Mouse (Mus musculus) brain, embryonic 14.5 days (tissue): ENCODE results near the gene Kif1c. TPM values are rescaled to one million over a fixed set of nuclear protein-coding genes. Genes with fewer than 3 reads are reported as not detected.
"Not testable (repeated sequence)": the region's sequence is repeated elsewhere in the genome, so short reads cannot be mapped to it uniquely, and the experiment has no call there.

Source experiments
- DNase-seq: peaks from one replicate; pipeline ENCODE4 v3.0.0-alpha.2; 2011; ENCODE audit warnings: low read depth
- CTCF ChIP-seq: fragments of 200-500 bp; IDR thresholded peaks from 2 replicates; pipeline ENCODE4 v1.5.1; 2012; ENCODE audit warnings: inconsistent platforms, mild to moderate bottlenecking, moderate library complexity, borderline replicate concordance; ENCODE audit not compliant: insufficient read depth, insufficient read length; ENCODE audit errors: extremely low read depth
- POLR2A ChIP-seq: fragments of 200-500 bp; IDR thresholded peaks from 2 replicates; pipeline ENCODE4 v1.6.1; 2012; ENCODE audit warnings: mild to moderate bottlenecking, inconsistent platforms, borderline replicate concordance; ENCODE audit not compliant: poor library complexity, insufficient read depth, insufficient read length, severe bottlenecking; ENCODE audit errors: extremely low read depth
- polyA plus RNA-seq: library from polyadenylated mRNA; depleted of rRNA; stranded (reverse); fragments of >200 nt; gene quantifications from 2 replicates; pipeline ENCODE4 v1.2.3, GENCODE M21; 2012

Gene Kif1c
- polyA plus RNA-seq, 1 experiment = 23.0 TPM

- DNase-seq = no peak
These were observed 37.4 kb downstream of the Kif1c start for GRCm38 (mm10) chr11:70737749-70738148.

DNA sequence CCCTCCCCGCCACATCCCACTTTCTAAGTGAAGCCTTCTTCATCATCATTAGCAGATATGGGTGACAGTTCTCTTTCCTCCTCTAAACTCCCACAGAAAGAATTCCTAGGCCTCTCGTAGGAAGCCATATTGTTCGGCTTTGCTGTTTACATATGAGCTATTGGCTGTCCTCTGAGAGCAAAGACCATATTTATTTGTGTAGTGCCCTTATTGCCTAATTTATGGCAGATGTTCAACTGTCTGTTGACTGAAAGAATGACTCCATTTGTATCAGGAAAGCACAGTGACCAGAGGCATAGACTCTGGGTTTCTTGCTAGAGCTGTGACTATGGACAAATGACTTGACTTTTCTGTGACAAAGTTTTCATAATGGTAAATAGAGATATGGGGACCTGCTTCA is 41.3 kb downstream of the Kif1c start:
- no peak for DNase-seq
- TF ChIP-seq POLR2A = no peak
- TF ChIP-seq CTCF = no peak

More at GRCm38 (mm10) chr11:70737749-70738148, 37.4 kb downstream of the Kif1c start:
- TF ChIP-seq POLR2A (no peak), CTCF (no peak)

DNA sequence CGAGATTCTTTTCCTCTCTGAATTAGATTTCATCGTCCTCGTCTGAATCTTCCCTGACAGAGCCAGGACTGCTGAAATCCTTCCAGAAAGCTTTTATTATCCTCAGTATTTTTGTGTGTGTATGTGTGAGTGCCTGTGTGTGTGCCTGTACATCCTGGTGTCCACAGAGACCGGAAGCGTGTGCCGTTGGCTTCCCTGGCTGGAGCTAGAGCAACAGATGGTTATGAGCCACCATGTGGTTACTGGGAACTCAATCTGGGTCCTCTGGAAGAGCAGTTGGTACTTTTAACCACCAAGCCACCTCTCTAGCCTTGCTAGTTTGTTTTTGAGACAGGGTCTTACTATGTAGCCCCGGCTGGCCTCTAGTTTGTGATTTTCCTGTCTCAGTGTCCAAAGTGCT is 41.8 kb downstream of the Kif1c start:
- no peak for DNase-seq
- no peak for TF ChIP-seq POLR2A
- no peak for TF ChIP-seq CTCF

GRCm38 (mm10) chr11:70742581-70743459 is 42.5 kb downstream of the Kif1c start:
- peak; percentile 33 for DNase-seq
- TF ChIP-seq POLR2A = no peak
- no peak for TF ChIP-seq CTCF

GRCm38 (mm10) chr11:70745636-70746035 is 45.3 kb downstream of the Kif1c start:
- TF ChIP-seq CTCF (no peak), POLR2A (no peak)
- DNase-seq = no peak

- no peak for DNase-seq
- TF ChIP-seq POLR2A (no peak), CTCF (no peak)
These were observed 47.7 kb downstream of the Kif1c start for GRCm38 (mm10) chr11:70747876-70748545.

GRCm38 (mm10) chr11:70752337-70753017 is 52.1 kb downstream of the Kif1c start:
- TF ChIP-seq POLR2A (no peak), CTCF (no peak)
- DNase-seq = no peak

DNA sequence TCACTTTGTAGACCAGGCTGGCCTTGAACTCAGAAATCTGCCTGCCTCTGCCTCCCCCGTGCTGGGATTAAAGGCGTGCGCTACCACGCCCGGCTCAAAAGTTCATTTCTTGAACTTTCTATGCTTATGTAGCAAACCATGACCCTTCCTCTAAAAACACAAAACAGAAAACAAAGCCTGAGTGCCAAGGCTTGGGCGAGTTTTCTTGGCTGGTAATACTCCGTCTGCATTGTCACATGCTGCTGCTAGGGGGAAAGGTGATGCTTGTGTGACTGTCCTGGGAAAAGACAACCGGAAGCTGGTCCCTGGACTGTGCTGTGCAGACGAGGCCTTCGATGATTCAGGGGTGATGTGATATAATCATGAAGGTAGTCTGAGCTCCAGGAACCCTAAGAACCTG is 52.8 kb downstream of the Kif1c start:
- TF ChIP-seq CTCF (no peak), POLR2A (no peak)
- DNase-seq = no peak

GRCm38 (mm10) chr11:70754476-70754875 is 54.1 kb downstream of the Kif1c start:
- no peak for DNase-seq
- no peak for TF ChIP-seq POLR2A

DNA sequence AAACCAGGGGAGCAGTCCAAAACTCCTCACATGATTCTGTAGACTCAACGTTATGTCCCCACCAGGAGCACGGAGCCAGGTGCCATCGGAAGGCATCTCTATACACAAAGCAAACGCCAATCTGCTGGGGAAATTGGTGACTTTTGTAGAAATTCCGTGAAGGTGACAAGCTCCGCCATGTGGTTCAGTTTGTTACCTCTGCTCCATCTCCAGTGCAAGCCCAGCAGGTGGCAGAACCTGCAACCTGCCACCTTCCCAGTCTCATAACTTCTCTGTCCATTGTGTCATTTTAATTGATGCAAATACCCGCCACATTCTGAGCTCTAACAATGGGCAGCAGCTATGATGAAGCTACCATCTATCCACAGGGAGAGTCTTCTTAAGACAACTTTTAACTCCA is 54.6 kb downstream of the Kif1c start:
- no peak for TF ChIP-seq CTCF
- no peak for TF ChIP-seq POLR2A
- DNase-seq = no peak

GRCm38 (mm10) chr11:70755645-70756044 is 55.3 kb downstream of the Kif1c start:
- TF ChIP-seq CTCF (peak; percentile 95), POLR2A (no peak)

GRCm38 (mm10) chr11:70760446-70760845 is 60.1 kb downstream of the Kif1c start:
- not testable (repeated sequence) for DNase-seq

More at GRCm38 (mm10) chr11:70755645-70756044, 55.3 kb downstream of the Kif1c start:
- peak; percentile 84 for DNase-seq
